Mouse (Mus musculus) gastrocnemius, postnatal 4 days (tissue): Measurements from ENCODE around the gene Hist1h4n. TPM values are rescaled to one million over a fixed set of nuclear protein-coding genes. Genes with fewer than 3 reads are reported as not detected.
"Not testable (repeated sequence)": the region's sequence is repeated elsewhere in the genome, so short reads cannot be mapped to it uniquely, and the experiment has no call there.

Experiments used
- DNase-seq, 2 experiments: peaks; one replicate each; pipeline ENCODE4 v3.0.0; 2021 to 2022; ENCODE audit warnings: low spot score in 2 of 2, mixed read lengths in 2 of 2
- long read RNA-seq, 2 experiments: library from polyadenylated mRNA; stranded (forward); transcript quantifications; one replicate each; pipeline ENCODE4 v2.0.0; 2021
- total RNA-seq, 2 experiments: library from RNA; stranded (reverse); gene quantifications; 2 replicates each; pipeline ENCODE4 v1.2.3; 2021

The Hist1h4n gene
- total RNA-seq, result 100 to 1,000 TPM in 1 of 2 experiments, 10 to 100 TPM in 1; 93.9 to 147 TPM
- long read RNA-seq, experiment 1, result 0 reads
- long read RNA-seq, experiment 2, result 0 reads

- DNase-seq, result not testable (repeated sequence)
These were observed at the start of gene Hist1h4n for GRCm38 (mm10) chr13:21831418-21832394. Hist1h4n (minus strand) TSS chr13:21832196.

DNA sequence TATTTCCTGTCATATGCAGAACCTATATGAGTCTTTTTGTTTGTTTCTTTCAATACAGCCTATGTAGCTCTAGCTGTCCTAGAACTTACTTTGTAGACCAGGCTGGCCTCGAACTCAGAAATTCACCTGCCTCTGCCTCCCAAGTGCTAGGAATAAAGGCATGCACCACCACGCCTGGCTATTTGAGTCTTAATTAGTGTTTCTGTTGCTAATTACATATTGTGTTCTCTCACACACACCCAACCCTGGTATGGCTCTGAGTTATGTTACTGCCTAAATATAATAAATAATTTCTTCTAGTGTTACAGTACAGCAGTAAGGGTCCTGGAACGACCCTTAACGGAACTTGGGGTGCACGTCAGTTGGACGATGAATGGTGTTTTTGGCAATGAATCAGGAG lies 48.7 kb upstream of the Hist1h4n start:
- DNase-seq, result no peak

DNA sequence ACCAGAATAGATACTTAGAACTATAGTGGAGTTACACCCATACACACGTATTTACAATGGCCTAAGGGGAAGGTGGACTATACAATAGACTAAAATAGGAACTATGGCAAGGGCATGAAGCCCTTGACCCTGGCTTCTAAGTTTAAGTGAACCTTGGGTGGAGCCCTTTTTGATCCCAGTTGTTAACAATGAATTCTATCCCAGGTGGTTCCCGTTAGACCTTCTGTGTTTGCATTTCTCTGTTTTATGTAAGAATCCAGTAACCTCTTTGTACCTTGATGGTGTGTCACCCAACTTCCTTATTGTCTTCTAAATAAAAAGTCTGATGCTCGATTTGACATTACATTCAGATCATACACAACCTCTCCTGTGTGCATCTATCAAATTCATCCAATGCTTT lies 33.5 kb upstream of the Hist1h4n start:
- DNase-seq, result not testable (repeated sequence)

- DNase-seq, result no peak
These were observed 29.6 kb upstream of the Hist1h4n start for GRCm38 (mm10) chr13:21861608-21862007.

DNA sequence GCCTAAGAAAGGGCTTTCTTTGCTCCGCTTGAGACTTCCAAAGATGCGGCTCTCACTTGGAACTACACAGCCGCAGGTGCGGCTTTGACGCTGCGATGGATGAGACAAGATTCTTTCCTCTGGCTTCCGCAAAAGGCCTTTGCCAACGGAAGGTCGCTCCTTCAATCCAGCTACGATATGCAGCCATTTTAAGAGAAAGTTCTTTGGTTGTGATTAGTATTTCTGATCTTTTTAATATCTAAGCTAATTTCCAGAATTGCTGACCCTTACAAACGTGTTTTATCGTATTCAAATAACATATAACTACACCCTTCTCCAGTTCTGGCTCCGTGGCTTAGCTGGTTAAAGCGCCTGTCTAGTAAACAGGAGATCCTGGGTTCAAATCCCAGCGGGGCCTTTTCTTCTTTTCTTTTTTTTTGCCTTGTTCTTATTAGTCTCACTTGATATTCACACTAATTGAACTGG lies 23.7 kb upstream of the Hist1h4n start:
- DNase-seq, result no peak

- DNase-seq, result no peak
These were observed 23.1 kb upstream of the Hist1h4n start for GRCm38 (mm10) chr13:21855146-21855545.

DNA sequence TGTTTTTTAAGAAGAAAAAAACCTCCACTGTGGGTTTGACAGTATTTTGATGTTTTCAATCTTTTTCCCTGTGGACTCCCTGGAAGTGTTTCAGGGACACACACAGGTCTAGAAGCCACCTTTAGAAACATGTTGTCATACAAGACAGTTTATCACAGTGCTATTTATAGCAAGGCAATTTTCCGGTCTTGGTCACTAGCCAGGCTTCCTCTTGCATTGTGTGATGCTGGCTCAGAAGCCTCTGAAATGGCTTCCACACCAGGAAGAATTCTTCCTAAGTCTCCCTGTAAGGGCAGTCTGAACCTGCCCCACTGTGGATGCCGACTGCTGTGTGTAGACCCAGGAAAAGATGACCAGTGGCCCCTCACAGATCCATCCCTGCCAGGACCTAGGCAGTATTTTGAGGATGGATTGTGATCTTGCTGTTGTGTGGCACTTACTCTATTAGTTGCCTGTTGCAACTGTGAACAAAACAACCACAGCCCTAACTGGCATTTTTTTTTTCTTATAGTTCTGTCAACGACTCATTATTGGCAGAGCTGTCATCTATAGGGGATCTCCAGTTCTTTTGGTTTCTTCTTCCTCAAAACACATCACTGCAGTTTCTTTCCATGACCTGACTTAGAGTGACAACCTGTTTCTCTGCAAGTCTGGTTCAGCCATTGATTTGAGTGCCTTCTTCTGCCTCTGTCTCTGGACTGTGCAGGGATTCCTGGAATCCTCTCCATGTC lies 20.4 kb upstream of the Hist1h4n start:
- DNase-seq, result no peak

GRCm38 (mm10) chr13:21850696-21851095 lies 18.7 kb upstream of the Hist1h4n start:
- not testable (repeated sequence) for DNase-seq

- no peak for DNase-seq
These were observed 15.9 kb upstream of the Hist1h4n start for GRCm38 (mm10) chr13:21847883-21848282.

- DNase-seq, result not testable (repeated sequence)
These were observed 14.4 kb upstream of the Hist1h4n start for GRCm38 (mm10) chr13:21846356-21846755.

- not testable (repeated sequence) for DNase-seq
These were observed 8.5 kb upstream of the Hist1h4n start for GRCm38 (mm10) chr13:21840508-21840907.

DNA sequence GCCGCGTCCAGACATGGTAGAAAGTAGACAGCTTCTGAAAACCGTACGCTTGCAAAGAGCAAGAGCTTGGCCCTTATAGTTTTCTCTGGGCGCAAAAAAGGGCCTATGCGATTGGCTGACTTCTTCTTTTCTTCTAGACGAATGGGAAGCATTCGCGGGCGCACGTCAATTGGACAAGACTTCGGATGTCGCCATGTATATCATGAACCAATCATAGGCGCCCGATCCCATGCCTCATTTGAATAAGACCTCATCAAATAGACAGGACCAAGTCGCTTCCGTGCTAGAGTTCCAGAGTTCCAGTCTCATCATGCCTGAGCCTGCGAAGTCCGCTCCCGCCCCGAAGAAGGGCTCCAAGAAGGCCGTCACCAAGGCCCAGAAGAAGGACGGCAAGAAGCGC lies 1.5 kb upstream of the Hist1h4n start, which contains the start of the genes Hist1h2ap and Hist1h2br:
TSS of gene Hist1h2ap (minus strand) at position 47 of the 400 bp plus-strand sequence.
TSS of gene Hist1h2br (plus strand) at position 283 of the 400 bp plus-strand sequence.
- DNase-seq, result not testable (repeated sequence)

- no peak for DNase-seq
These were observed 1.7 kb downstream of the Hist1h4n start for GRCm38 (mm10) chr13:21830344-21830743.

DNA sequence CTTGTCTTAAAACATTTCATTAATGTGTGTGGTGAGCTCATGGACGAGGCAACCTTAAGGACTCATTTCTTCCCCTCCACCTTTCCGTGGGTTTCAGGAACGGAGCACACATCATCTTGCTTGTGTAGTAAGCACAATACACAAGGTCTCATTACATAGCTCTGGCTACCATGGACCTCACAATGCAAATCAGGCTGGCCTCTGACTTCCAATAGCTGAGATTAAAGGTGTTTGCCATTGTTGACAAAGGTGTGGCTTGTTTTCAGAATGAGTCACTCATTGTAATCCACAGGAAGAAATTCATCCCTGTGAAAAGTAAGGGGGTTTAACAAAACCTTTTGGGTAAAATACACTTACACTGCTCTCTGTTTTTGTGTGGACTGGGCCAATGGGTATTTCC lies 3.5 kb downstream of the Hist1h4n start:
- DNase-seq, result no peak

DNA sequence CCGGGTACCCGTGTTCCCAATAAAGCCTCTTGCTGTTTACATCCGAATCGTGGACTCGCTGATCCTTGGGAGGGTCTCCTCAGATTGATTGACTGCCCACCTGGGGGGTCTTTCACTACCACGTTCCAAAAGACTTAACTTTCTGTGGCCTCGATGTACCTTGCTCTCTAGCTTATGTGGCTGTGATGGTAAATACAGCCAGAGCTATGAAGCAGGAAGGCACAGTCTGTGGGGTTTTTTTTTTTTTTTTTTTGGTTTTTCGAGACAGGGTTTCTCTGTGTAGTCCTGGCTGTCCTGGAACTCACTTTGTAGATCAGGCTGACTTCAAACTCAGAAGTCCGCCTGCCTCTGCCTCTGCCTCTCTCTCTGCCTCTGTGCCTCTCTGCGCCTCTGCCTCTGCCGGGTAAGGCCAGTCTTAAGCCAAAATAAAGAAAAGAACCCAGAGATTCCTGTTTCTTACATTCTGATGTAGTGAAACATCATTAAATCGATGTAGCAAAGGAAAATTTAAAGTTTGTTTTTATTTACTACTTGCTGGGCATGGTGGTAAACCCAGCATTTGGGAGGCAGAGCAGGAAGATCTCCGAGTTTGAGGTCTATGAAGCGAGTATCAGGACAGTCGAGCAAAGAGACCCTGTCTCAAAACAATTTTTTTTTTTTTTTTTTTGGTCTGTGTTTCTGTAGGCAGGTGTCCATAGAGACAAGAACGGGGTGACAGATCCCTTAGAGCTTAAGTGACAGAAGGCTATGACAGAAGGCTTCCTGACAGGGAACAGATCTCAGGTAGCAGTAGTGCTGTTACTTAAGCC lies 11.7 kb downstream of the Hist1h4n start:
- not testable (repeated sequence) for DNase-seq

GRCm38 (mm10) chr13:21812092-21812491 lies 19.9 kb downstream of the Hist1h4n start:
- not testable (repeated sequence) for DNase-seq

DNA sequence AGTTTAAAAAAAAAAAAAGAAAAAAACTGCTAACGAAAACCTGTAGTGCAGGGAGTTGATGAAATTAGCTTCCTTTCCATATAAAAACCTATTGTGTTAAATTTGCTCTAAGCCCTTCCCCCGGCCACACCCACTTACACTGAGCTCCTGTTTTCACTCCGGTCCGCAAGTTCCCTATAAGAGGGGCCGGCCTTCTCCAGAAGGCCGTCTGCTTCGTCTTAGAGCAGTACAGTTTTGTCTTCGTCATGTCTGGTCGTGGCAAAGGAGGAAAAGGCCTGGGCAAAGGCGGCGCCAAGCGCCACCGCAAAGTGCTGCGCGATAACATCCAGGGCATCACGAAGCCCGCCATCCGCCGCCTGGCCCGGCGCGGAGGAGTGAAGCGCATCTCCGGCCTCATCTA lies 20.5 kb downstream of the Hist1h4n start, which contains the start of gene Hist1h4m:
TSS of gene Hist1h4m (plus strand) at position 208 of the 400 bp plus-strand sequence.
- not testable (repeated sequence) for DNase-seq

DNA sequence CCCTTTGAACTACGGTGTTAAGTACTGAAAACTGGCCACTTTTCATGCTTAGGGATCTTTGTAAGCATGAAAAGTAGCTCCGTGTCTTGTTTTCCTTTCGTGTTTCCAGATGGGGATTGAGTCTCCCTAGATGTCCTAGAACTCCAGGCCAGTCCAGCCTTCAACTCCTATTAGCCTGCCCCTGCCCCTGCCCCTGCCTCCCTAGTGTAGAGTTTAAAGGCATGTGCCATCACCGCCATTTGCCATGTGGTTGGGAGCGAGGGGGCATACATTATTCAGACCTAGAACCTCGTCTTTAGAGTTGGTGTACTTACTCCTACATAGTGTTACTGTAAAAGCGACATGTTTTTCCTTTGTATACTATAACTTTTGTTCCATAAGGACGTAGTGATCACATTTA lies 20.9 kb downstream of the Hist1h4n start:
- DNase-seq, result not testable (repeated sequence)

GRCm38 (mm10) chr13:21810073-21810472 lies 21.9 kb downstream of the Hist1h4n start, which contains the start of the genes Hist1h2bq and Hist1h2ao:
Hist1h2bq (minus strand) TSS chr13:21810197.
Hist1h2ao (plus strand) TSS chr13:21810465.
- DNase-seq, result not testable (repeated sequence)

- DNase-seq, result not testable (repeated sequence)
These were observed 28.9 kb downstream of the Hist1h4n start for GRCm38 (mm10) chr13:21803058-21803457.
